Mouse (Mus musculus): ENCODE measurements at regions not wholly inside any gene's neighbourhood (a gene's known extent, or its start where the extent isn't known, plus 50 kb on each side); places are given as distances from the start of the nearest gene placed in this dataset.
"Not testable (repeated sequence)": the region's sequence is repeated elsewhere in the genome, so short reads cannot be mapped to it uniquely, and the experiment has no call there.

DNA sequence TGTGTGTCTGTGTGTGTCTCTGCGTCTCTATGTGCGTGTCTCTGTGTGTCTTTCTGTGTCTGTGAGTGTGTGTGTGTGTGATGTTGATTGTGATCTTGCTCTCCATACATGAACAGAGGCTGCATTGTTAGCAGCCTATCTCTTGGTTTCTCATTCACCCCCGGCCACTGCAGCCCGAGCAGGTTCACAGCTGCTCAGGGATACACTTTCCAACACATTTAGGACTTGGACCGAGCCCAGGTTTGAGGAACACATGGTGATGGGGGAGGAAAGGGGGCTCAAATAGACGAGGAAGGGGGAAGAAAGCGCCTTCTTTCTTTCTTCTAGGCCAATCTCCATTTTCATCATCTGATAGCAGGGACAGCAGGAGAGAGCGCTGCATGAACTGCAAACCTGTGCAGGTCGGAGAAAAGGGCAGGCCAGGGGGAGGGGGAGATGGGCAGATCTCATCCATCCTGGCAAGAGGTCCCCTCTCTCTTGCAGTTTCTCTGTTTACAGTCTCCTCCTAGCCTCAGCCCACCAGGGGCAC lies 123.2 kb downstream of the Zfp36l1 start:
- DNase-seq, result no peak

DNA sequence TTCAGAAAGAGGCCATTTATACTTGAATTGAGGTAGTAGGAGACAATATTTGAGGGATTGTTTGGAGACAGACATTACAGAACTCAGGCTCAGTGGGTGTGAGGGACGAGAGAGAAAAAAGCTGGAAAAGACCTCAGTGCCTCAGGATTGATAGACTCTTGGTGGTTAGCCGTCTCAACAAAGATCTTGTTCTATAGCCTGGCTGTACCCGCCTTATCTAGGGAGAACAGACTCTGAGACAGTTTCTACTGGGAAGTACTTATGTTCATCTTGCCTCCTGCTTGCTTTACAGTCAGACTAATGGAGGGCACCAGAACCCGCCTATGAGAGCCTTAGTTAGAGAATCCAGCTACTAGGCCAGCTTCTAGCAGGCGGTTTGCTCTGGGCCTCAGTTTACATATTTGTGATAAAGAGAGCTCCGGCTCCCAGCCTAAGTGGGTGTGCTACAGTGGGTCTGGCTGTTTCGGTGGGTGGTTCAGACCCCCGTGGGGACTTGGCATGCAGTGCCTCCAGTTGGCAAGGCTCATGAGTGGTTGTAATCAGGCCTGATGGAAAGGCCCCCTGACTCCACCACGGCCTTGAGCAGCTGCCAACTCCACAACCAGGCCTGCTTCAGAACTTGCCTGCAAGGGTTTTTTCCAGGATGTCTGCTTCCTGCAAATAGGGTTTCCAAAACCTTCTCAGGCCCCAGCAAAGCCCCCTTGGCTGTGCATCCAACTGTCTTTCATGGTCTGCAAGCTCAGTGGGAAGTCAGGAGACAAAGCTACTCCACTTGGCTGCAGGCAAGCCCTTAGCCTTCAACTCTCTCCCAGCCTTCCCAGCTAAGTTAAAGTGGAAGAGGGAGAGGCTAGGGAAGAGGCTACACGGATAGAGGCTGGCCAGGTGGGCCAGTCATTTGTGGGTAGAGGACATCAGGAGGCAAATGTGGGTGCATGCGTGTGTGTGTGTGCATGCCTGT lies 124.1 kb downstream of the Zfp36l1 start:
- DNase-seq, result peak; percentile 62

DNA sequence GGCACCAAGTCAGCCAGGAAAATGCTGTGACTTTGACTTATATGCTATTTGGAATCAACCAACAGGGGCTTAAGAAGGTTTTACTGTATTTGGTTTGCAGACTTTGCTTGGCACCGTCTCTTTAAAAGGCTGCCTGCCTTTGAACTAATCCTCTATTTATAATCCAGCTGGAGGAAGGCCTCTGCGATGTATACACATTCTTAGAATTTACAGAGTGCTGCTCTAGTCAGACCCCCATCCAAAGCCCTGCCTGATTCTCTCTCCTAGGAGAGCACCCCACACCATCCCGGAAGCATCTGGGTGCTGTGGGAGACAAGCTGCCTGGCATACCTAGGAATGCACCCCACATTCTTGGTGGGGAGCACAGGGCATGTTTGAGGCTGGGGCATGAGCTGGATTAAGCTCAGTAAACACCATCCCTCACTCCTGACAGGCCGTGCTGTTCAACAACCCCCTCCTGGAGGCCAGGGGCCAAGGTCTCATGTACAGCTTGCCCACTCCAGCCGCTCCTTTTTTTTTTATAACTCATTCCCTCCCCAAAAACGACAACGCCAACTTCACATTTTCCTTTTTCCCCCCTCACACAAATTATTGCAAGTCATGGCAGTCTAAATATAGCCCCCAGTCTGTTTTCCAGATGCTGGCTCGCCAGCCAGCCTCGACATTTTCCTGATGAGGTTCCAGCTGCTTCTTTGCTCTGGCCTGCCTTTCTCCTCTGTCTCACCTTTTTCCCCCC lies 126.4 kb downstream of the Zfp36l1 start:
- DNase-seq, result no peak

DNA sequence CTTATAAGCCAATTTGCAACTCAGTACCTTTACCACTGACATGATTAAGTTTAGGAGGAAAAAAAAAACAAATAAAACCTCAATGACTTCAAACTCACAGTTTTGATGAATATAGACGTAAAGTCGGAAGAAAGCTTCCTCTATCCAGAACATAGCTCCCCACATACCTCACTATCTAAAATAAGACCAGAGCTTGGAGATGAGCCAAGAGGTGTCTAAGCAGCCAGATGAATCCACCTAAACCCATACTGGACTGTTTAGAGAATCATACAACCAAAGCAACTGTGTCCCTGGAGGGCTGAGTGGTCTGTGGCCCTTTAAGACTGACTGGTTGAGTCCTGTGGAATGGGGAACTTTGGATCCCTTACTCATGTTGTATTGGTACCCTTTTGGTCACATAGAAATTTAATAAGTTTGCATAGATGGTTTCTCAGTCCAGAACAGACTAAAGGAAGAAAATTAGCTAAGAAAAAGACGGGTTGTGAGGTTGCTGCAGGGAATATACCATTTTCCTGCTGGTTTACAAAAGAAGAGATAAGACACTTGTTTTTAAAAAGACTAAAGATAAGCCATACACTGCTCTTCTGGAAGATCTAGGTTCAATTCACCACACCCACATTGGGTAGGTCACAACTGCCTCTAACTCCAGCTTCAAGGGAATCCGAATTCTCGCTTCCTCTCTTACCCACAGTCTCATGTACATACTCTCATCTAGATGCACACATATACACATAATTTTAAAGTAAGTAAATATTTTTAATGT lies 127.6 kb downstream of the Zfp36l1 start:
- DNase-seq, result no peak

DNA sequence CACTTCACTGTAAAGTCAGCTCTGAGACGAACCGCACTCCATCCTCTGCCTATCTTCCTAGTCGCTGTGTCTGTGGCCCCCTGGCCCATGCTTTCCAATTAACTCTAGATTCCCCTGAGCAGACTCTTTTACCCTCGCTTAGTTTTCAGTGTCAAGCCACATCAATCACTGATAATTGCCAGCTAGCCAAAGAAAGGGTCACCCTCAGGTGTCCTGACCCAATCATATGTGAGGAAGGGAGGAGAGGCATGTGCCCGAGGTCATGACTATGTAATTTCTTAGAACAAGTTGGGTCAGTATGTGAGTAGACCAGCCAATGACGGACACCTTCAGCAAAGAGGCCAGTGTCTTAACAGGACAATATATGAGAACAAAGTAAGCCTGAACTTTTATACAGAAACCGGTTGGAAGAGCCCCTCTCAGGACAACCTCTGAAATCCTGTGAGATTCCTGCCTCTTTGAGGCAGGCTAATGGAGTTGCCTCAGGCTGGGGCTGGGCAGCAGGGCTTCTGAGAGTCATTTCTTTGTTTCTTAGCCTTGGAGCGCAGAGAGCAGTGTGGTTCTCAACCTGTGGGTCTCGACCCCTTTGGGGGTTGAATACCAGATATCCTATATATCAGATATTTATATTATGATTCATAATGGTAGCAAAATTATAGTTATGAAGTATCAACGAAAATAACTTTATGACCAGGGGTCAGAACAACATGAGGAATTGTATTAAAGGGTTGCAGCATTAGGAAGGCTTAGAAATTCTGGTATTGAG lies 128.6 kb downstream of the Zfp36l1 start:
- DNase-seq, result no peak

DNA sequence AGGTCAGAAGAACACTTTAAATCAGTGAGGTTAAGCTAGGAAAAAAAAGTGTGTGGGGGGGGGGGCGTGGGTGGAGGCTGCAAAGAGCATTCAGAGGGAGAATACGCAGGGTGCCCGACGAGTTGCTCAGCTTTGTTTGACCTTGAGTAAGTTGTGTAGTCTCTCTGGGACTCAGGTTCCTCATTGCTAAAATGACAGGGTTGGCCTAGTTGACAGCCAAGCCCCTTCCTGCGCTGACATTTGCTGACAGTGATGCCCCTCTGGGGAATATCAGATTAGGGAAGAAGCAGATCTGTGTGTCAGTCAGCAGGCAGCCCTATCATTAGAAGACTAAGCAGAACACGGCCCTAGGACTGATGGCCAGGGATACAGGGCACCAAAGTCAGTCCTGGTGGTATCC lies 129.6 kb downstream of the Zfp36l1 start:
- no peak for DNase-seq

DNA sequence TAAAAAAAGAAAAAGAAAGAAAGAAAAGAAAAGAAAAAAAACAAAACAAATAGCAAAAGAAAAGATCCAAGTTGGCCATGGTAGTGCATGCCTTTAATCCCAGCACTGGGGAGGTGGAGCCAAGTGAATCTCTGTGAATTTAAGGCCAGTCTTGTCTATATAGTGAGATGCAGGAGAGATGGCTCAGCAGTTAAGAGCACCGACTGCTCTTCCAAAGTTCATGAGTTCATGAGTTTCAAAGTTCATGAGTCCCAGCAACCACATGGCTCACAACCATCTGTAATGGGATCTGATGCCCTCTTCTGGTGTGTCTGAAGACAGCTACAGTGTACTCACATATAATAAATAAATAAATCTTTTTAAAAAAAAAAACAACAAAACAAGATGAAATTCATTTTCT lies 130.3 kb downstream of the Zfp36l1 start:
- DNase-seq, result not testable (repeated sequence)

DNA sequence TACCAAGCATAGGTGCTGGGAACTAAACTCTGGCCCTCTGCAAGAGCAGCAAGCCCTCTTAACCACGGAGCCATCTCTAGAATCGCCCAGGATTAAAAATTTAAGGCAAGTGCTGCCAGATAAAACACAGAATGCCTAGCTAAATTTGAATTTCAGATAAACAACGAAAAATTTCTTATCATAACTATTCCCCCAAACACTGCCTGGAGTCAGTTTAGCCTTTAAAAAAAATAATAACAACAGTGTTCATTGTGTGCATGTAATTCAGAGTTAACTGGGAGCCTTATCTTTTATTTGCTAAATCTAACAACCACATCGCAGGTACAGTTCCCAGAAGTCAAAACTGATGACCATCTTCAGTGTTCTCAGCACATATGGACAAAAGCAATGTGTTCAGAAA lies 132.1 kb downstream of the Zfp36l1 start:
- DNase-seq, result no peak

DNA sequence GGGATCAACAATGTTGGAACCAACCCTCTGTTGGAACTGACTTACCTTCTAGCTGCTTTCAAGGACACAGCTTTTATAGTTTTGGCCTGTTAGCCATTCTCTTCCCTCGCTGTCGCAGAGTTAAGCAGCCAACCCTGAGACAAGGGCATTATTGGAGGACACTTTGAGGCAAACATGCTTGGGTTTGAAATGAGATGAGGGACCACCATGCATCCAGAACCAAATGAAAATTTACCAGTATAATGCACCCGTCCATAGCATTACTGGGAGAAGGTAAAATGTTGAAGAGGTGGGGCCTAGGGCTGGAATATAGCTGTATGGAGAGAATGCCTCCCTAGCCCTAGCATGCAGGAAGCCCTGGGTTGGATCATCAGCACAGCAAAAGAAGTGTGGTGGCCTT lies 135.7 kb downstream of the Zfp36l1 start:
- no peak for DNase-seq

DNA sequence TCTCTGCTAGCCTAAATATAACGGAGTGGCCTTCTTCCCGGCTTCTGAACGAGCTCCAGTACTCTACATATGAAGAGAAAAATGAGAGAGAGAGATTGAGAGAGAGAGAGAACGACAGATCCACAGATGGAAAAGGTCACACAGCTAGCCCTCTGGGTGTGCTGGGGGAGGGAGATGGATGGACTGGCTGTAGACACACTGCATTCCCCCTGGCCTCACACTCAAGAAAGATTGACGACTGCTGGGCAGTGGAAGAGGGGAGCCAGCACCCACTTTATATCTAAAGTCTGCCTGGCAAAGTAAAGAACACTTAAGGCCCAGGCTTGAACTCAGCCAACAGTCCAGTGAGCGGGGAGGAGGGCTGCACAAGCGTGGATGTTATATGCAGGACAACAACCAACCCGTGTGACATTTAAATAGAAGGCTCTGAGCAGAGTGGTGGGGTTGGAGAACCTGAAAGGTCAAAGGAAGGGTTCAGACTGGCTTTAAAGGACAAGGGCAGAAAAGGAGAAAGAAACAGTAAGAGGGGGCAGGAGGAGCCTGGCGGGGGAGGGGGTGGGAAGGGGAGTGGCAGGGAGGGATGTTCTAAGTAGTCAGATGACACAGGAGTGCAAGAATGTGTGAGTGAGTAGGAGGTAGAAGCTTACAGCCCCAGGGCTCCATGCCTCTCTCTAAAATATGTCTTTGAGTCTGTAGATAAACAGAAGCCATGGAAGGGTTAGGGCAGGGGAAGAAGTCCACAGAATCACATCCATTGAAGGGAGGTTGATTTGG lies 137.2 kb downstream of the Zfp36l1 start:
- DNase-seq, result no peak

DNA sequence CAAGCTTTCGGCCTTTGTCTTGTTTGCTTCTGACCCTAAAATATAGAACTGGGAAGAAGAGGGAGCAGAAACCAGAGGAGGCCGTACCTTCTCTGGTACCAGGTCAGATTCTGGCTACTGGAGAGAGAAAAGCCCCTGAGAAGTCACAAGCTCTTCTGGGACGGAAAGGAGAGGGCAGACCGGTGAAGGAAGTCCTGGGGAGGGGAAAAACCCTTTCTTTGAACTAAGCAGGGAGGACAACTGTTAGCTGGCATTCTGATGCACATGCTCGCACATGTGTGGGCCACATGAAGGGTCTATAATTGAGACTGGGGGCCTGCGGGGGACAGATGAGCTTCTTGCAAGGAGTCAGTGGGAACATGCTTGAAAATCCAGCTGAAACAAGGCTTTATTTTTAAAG lies 137.8 kb downstream of the Zfp36l1 start:
- DNase-seq, result no peak

DNA sequence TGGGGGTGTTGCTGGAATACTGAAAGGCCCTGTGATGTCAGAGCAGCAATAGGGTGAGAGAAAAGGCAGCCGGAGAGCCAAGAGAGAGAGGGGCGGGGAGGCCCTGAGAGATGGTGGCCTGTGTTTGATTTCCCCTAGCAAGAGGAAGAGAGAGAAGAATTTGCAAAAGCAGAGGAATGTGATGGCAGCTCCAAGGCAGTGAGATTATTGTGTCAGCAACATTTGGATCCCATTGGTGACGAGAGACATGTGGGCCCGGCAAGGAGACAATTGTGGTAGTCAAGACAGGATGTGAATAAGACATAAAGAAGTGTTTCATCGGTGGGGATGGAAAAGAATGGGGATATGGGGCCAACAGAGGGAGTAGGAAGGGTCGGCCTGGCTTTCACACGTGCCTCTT lies 138.3 kb downstream of the Zfp36l1 start:
- no peak for DNase-seq

DNA sequence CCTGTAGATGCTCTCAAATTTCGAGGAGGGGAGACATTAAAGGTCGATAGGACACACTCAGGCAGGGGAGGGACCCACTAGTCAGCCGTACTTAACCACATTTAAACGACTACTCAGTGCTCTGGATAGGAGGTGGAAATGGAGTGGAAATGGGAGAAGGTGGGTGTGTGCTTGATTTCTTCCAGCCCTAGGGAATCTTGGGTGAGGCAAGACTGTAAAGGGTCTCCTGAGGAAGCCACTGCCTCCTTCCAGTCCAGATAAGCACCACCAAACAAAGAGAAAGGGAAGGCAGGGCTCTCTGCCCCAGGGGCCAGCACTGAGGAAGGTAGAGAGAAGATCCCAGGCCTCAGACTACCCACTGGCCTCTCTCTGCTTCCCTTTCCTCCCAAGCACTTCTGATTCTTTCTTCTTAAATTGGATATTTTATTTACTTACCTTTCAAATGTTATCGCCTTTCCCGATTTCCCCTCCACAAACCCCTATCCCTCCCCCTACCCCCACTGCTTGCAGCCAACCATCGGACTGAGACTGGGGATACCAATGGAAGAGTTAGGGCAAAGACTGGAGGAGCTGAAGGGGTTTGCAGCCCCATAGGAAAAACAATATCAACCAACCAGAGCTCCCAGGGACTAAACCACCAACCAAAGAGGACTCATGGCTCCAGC lies 139.1 kb downstream of the Zfp36l1 start:
- no peak for DNase-seq

DNA sequence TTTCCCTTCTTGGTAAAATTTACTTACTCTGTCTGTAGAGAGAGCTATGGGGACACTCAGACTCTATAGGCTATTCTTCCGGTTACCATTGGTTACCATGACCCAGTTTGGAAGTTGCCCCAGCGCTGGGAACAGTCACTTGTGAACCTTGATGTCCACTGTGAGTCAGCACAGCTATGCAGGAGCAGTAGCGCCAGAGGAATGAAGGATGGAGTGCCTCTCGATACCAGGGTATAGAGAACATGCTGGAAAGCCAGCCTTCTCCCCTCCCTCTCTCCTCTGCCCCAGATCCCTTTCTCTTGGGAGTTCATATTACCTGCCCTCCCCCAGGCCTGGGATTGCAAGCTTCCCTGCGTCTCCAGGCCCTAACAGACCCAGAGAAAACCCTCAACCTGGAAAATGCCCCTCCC lies 141.8 kb downstream of the Zfp36l1 start:
- peak; percentile 71 for DNase-seq

DNA sequence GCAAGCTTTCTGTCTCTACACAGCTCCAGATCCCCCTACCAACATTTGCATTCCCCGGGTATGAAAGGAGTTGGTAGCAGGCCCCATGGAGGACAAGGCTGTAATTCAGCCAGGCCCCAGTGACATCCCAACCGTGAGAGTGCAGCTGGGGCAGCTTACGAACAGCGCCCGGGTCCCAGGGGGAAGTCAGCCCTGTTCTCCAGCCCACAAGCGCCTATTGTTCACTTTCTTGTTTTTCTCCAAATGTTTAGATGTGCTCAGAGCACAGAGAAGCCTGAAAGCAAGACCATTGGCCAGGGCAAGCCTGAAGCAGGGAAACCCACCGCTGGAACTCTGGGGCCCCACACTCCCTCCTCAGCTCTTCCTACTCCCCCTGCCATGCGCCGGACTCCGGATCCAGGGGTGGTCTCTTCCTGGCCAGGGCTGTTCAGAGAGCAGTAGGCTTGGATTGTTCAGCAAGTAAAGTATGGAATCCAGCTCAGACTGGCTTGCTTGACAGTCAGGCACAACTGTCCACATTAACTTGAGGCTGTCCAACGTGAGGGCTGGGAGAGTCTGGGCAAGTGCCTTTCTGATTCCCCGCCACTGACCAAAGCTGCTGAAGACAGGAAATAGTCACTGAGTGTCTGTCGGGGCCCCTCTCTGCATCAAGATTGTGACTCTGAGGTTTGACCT lies 142.4 kb downstream of the Zfp36l1 start:
- DNase-seq, result no peak

DNA sequence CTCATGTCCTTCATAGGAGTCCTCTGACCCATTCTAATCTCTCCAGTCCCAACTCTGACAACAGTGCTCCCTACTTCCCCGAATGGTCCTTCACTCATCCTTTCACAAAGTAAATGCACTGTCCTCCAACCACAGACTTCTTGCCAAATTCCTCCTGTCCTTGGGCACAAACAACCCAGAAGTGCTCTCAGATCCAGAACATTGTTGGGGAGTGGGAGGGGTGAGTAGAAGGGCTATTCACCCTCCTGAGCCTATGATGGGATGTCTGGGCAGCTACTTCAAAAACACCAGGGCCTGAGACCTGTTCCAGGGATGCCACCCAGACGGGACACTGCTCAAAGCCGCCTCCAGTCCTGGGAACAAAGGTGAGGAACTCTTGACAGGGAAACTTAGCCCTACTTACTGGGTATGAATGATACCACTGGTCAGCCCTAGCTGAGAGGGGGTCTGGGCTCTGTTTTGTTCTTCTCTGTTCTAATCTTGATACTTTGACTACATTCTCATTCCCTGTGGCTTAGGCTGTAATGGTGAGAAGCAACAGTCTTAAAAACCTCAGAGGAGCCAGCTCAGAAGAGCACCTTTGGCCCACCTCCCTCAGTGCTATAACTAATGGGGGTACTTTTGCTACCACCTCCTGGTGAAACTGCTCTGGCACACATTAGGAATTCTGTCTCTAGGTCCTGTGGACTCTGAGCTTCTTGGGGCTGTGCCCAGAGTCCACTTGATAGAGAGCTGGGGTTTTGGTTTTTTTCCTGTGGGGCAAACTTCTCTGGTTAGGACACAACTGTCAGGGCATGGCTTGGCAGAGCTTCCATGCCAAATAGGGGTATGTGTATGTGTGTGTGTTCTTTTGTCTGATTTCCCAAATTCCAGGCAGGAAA lies 143.2 kb downstream of the Zfp36l1 start:
- no peak for DNase-seq

DNA sequence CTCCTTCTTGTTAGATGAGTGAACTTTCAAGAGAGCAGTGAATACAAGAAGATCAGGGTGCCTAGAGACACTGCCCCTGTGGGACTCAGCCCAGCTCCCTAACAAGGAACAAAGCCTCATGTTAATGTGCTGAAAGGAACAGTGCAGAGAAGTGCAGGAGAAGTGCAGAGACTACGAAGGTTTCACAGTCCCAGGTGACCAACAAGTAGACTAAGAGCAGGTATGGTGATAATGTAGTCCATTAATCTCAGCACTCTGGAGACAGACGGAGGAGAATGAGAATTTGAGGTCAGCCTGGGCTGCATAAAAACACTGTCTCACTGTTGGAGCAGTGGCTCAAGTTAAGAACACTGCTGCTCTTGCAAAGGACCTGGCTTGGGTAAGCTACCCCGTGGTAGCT lies 144.1 kb downstream of the Zfp36l1 start:
- DNase-seq, result no peak

DNA sequence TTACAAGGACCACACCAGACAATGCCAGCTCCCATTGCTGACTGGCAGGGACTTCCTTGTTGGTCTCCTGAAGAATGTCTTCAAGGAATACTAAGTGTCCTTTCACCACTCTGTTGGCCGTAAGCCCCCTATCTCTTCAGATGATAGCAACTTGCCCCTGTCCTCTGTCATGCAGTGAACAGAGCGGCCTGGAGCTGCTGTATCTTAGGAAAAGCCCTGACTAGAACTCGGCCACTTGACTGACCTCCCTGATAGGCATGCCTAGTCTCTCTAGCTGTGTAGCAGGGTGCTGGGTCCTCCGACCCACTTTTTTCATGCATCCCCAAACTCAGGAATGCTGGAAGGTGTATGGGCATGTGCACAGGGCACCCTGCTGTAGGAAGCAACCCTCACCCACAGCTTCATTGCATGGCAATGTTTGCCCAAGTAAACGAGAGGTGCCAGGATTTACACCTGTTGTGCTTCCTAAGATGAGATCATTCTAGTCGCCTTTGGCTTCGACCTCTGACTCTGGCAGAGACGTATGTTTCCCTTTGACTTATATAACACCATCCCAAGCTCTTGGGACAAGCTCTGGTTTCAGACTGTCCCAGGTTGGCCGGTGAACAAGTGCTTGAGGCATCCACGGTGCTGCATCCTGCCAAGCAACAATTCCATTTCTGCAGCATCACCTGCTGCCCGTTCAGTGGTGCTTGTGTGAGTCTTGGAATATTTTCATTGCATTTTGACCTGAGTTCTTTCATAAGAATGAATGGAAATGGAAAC lies 145.1 kb downstream of the Zfp36l1 start:
- no peak for DNase-seq

Data from adrenal gland, adult 8-10 months (tissue).